In the genomic region with DNA sequence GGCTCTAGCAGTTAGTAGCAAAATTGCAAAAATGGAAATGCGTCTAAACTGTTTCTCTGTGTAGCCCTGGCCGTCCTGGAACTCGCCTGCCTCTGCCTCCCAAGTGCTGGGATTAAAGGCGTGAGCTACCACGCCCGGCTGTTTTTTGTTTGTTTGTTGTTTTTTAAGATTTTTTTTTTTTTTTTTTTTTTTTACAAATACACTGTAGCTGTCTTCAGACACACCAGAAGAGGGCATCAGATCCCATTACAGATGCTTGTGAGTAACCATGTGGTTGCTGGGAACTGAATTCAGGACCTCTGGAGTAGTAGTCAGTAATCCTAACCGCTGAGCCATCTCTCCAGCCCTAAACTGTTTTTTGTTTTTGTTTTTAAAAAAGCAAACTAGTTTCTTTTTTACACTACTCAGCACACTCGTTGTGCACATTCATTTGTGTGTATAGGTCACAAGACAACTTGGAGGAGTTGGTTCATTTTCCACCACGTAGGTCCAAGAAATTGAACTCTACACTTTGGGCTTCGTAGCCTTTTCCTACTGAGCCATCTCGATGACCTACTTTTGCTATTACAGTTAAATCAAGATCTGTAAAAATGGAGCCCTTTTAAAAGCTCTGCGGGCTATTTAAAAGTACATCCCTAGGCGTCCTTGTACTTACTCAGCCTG, we compare ENCODE assay signal across 11 mouse cellular contexts. TPM values are rescaled to one million over a fixed set of nuclear protein-coding genes. Genes with fewer than 3 reads are reported as not detected.
DNase-seq lines count a peak whose midpoint lies in the region; ATAC-seq and TF ChIP-seq lines count a peak whose summit lies in the region.
"Had no signal": no experiment of that assay in that cellular context is flagged by ENCODE, and none has a peak within 500 bp of the region (broad histone marks: within the 10 kb centered on the region; RNA-seq: fewer than 3 reads in every experiment).

No protein-coding gene starts in this region.

- peak overlapping the region; percentile 85 for H3K9ac ChIP-seq in heart, embryonic 13.5 days
- H3K9ac ChIP-seq in ES-Bruce4 (ENCODE audit: low read depth, poor library complexity, severe bottlenecking), result peak overlapping the region; percentile 91
- 0 out of 2 replicates have a peak overlapping the region, but pooled peaks have one; percentile 92 for H3K9ac ChIP-seq in forebrain, postnatal 0 days
- peak overlapping the region; percentile 81 for H3K9ac ChIP-seq in liver, embryonic 16.5 days (ENCODE audit: low read depth, low read length)

- intact Hi-C loops in heart, postnatal 25 days (cut with DNase I), result loop anchor here (5.0 to 10.0 kb wide), 2 partner anchors 229 to 378 kb away; a partner anchor contains a TSS

- peak overlapping the region; percentile 66 for H3K4me3 ChIP-seq in heart, embryonic 13.5 days
- H3K4me3 ChIP-seq in ES-Bruce4 (ENCODE audit: low read depth, low read length), result no peak overlapping the region
- H3K4me3 ChIP-seq in forebrain, postnatal 0 days (ENCODE audit: low read depth, low read length), result peak overlapping the region; percentile 97
- H3K4me3 ChIP-seq in liver, embryonic 16.5 days (ENCODE audit: low read depth, low read length), result peak overlapping the region; percentile 78
- H3K4me3 ChIP-seq in cerebellum, adult 2 months (replicated peaks; ENCODE audit: insufficient read depth, low read depth, low read length), result no peak overlapping the region

- peak overlapping the region; percentile 83 for H3K4me2 ChIP-seq in heart, embryonic 13.5 days
- H3K4me2 ChIP-seq in forebrain, postnatal 0 days (ENCODE audit: low read depth), result peak overlapping the region; percentile 72
- H3K4me2 ChIP-seq in liver, embryonic 16.5 days (ENCODE audit: low read depth, low read length), result peak overlapping the region; percentile 92

- H3K9me3 ChIP-seq in heart, embryonic 13.5 days, result no peaks in the 10 kb centered on the region
- H3K9me3 ChIP-seq in ES-Bruce4 (replicated peaks; ENCODE audit: control insufficient read depth, insufficient read depth, low read length, poor library complexity, severe bottlenecking), result no peaks in the 10 kb centered on the region
- no peaks in the 10 kb centered on the region for H3K9me3 ChIP-seq in forebrain, postnatal 0 days (ENCODE audit: low read length)
- no peaks in the 10 kb centered on the region for H3K9me3 ChIP-seq in liver, embryonic 16.5 days (replicated peaks; ENCODE audit: control insufficient read depth, low read length)

- H3K36me3 ChIP-seq in heart, embryonic 13.5 days, result 0 out of 2 replicates have a peak, but pooled peaks cover 1% of the 10 kb centered on the region
- no peaks in the 10 kb centered on the region; the same call in 1 of the 2 replicates for H3K36me3 ChIP-seq in ES-Bruce4 (ENCODE audit: control insufficient read depth, insufficient read depth, low read length, poor library complexity, severe bottlenecking)
- H3K36me3 ChIP-seq in forebrain, postnatal 0 days (ENCODE audit: insufficient read depth), result peaks cover under 1% of the 10 kb centered on the region; the same call in 1 of the 2 replicates
- no peaks in the 10 kb centered on the region for H3K36me3 ChIP-seq in liver, embryonic 16.5 days (ENCODE audit: control insufficient read depth, insufficient read depth)

- DNase-seq in heart, postnatal 25 days (ENCODE audit: low spot score), result no peak
- no peak for DNase-seq in forebrain, postnatal 0 days
- DNase-seq in cerebellum, adult 2 months, result no peak
- DNase-seq in cerebellum, adult 8-10 months, result no peak
- DNase-seq: gastrocnemius, postnatal 25 days; thymus, adult 18-20 months had no signal

- H3K27ac ChIP-seq in heart, embryonic 13.5 days (replicated peaks), result peak overlapping the region; percentile 89
- H3K27ac ChIP-seq in ES-Bruce4 (ENCODE audit: insufficient read depth, low read length), result peak overlapping the region; percentile 97
- peak overlapping the region; percentile 93; the same call in 1 of the 2 replicates for H3K27ac ChIP-seq in forebrain, postnatal 0 days (ENCODE audit: low read depth, low read length)
- H3K27ac ChIP-seq in liver, embryonic 16.5 days (ENCODE audit: low read length), result peak overlapping the region; percentile 91
- no peak overlapping the region for H3K27ac ChIP-seq in cerebellum, adult 2 months (ENCODE audit: insufficient read depth, low read length)

- no peak for TF ChIP-seq EP300 in ES-Bruce4 (IDR thresholded peaks at IDR 0.05; ENCODE audit: insufficient read depth, low read depth, low read length)

- WGBS in heart, embryonic 13.5 days, result 73% methylated on average over 13 of the region's 13 CpGs
- 79% methylated on average over 13 of the region's 13 CpGs for WGBS in forebrain, postnatal 0 days
- 64% methylated on average over 13 of the region's 13 CpGs for WGBS in liver, embryonic 16.5 days (ENCODE audit: insufficient replicate concordance)
- WGBS in cerebellum, adult 2 months, result 73% methylated on average over 13 of the region's 13 CpGs

- no peak for TF ChIP-seq POLR2A in ES-Bruce4 (IDR thresholded peaks at IDR 0.05; ENCODE audit: insufficient read depth, low read length)
- TF ChIP-seq POLR2A in cerebellum, adult 2 months (IDR thresholded peaks at IDR 0.05; ENCODE audit: borderline replicate concordance, insufficient read depth, low read length), result no peak

- no peaks in the 10 kb centered on the region for H3K27me3 ChIP-seq in heart, embryonic 13.5 days (replicated peaks)
- no peaks in the 10 kb centered on the region for H3K27me3 ChIP-seq in ES-Bruce4 (ENCODE audit: control insufficient read depth, insufficient read depth, low read length, poor library complexity, severe bottlenecking)
- no peaks in the 10 kb centered on the region for H3K27me3 ChIP-seq in forebrain, postnatal 0 days (ENCODE audit: insufficient read depth, low read length)
- no peaks in the 10 kb centered on the region for H3K27me3 ChIP-seq in liver, embryonic 16.5 days (ENCODE audit: control insufficient read depth, insufficient read depth, low read depth, low read length)
- H3K27me3 ChIP-seq in cerebellum, adult 2 months (ENCODE audit: control insufficient read depth, insufficient read depth, low read length), result no peaks in the 10 kb centered on the region
- H3K27me3 ChIP-seq: Patski had no signal

- TF ChIP-seq CTCF in ES-Bruce4 (IDR thresholded peaks at IDR 0.05; ENCODE audit: low read depth, low read length), result no peak
- 0 out of 2 replicates have a peak, but pooled peaks have one; percentile 4 for TF ChIP-seq CTCF in forebrain, postnatal 0 days (IDR thresholded peaks at IDR 0.05; ENCODE audit: low read depth)
- no peak for TF ChIP-seq CTCF in cerebellum, adult 2 months (IDR thresholded peaks at IDR 0.05; ENCODE audit: borderline replicate concordance, insufficient read depth, low read depth, low read length)

- H3K4me1 ChIP-seq in heart, embryonic 13.5 days, result peaks cover 42% of the 10 kb centered on the region
- H3K4me1 ChIP-seq in ES-Bruce4 (ENCODE audit: control insufficient read depth, insufficient read depth, low read length), result no peaks in the 10 kb centered on the region
- H3K4me1 ChIP-seq in forebrain, postnatal 0 days (ENCODE audit: insufficient read depth), result peaks cover 18% of the 10 kb centered on the region
- peaks cover 29% of the 10 kb centered on the region for H3K4me1 ChIP-seq in liver, embryonic 16.5 days (ENCODE audit: control insufficient read depth, low read depth, low read length)
- no peaks in the 10 kb centered on the region; the same call in 1 of the 2 replicates for H3K4me1 ChIP-seq in cerebellum, adult 2 months (ENCODE audit: control insufficient read depth, insufficient read depth, low read length)

- ATAC-seq in heart, embryonic 13.5 days (ENCODE audit: extremely low read depth, insufficient number of reproducible peaks, low FRiP score, low TSS enrichment), result no peak
- ATAC-seq in forebrain, postnatal 0 days, result no peak
- ATAC-seq in liver, embryonic 16.5 days (ENCODE audit: low read depth), result no peak
- no peak for ATAC-seq in monocyte, adult 5-6 weeks (replicated peaks; ENCODE audit: insufficient number of reproducible peaks, low FRiP score, low TSS enrichment, poor library complexity, severe bottlenecking)

RNA-seq across cellular contexts. Expression of a gene that starts 1.0 kb away (rescaled TPM):
- 6.5 and 7.8 TPM in 2 replicates for polyA plus RNA-seq in heart, embryonic 13.5 days (2015; fragmentation: Nextera tagmentation; extraction: Ambion mirVana)
- 1 to 10 TPM; 3.8 to 4.1 TPM for total RNA-seq in heart, postnatal 25 days (2021)
- 9.6 and 12.9 TPM in 2 replicates for polyA plus RNA-seq in ES-Bruce4 (2011; ENCODE audit: insufficient read depth, insufficient read length, low read depth, missing spikeins)
- 33.2 and 35.5 TPM in 2 replicates for total RNA-seq in forebrain, postnatal 0 days (2014; rRNA removed)
- polyA plus RNA-seq in forebrain, postnatal 0 days (2015; fragmentation: Nextera tagmentation; extraction: Ambion mirVana), result 40.4 and 45.1 TPM in 2 replicates
- polyA plus RNA-seq in liver, embryonic 16.5 days (2015; fragmentation: Nextera tagmentation; extraction: Ambion mirVana), result 0.84 and 0.96 TPM in 2 replicates
- 12.7 and 14.5 TPM in 2 replicates for polyA plus RNA-seq in cerebellum, adult 2 months (2012; rRNA removed)
- total RNA-seq in monocyte, adult 5-6 weeks (2017), result 2.7 to 7.1 TPM (median 3.7 TPM) in 3 replicates

RNA-seq across cellular contexts. Expression of a gene that starts 2.4 kb away (rescaled TPM):
- polyA plus RNA-seq in heart, embryonic 13.5 days (2015; fragmentation: Nextera tagmentation; extraction: Ambion mirVana), result 246 and 268 TPM in 2 replicates
- 100 to 1,000 TPM; 256 to 295 TPM for total RNA-seq in heart, postnatal 25 days (2021)
- 194 and 197 TPM in 2 replicates for polyA plus RNA-seq in ES-Bruce4 (2011; ENCODE audit: insufficient read depth, insufficient read length, low read depth, missing spikeins)
- 148 and 162 TPM in 2 replicates for total RNA-seq in forebrain, postnatal 0 days (2014; rRNA removed)
- 244 and 249 TPM in 2 replicates for polyA plus RNA-seq in forebrain, postnatal 0 days (2015; fragmentation: Nextera tagmentation; extraction: Ambion mirVana)
- 153 and 156 TPM in 2 replicates for polyA plus RNA-seq in liver, embryonic 16.5 days (2015; fragmentation: Nextera tagmentation; extraction: Ambion mirVana)
- polyA plus RNA-seq in cerebellum, adult 2 months (2012; rRNA removed), result 162 and 170 TPM in 2 replicates
- 158 to 210 TPM (median 163 TPM) in 3 replicates for total RNA-seq in monocyte, adult 5-6 weeks (2017)

RNA-seq across cellular contexts. Expression of a gene that starts 35.5 kb away (rescaled TPM):
- polyA plus RNA-seq in heart, embryonic 13.5 days (2015; fragmentation: Nextera tagmentation; extraction: Ambion mirVana), result 63.8 and 71.9 TPM in 2 replicates
- total RNA-seq in heart, postnatal 25 days (2021), result 10 to 100 TPM in 1 of 2 experiments, 1 to 10 TPM in 1; 8.8 to 10.5 TPM
- 69.8 and 77.1 TPM in 2 replicates for polyA plus RNA-seq in ES-Bruce4 (2011; ENCODE audit: insufficient read depth, insufficient read length, low read depth, missing spikeins)
- total RNA-seq in forebrain, postnatal 0 days (2014; rRNA removed), result 95.5 and 107 TPM in 2 replicates
- 121 and 133 TPM in 2 replicates for polyA plus RNA-seq in forebrain, postnatal 0 days (2015; fragmentation: Nextera tagmentation; extraction: Ambion mirVana)
- polyA plus RNA-seq in liver, embryonic 16.5 days (2015; fragmentation: Nextera tagmentation; extraction: Ambion mirVana), result 40.6 and 41.7 TPM in 2 replicates
- polyA plus RNA-seq in cerebellum, adult 2 months (2012; rRNA removed), result 41.0 and 41.8 TPM in 2 replicates
- total RNA-seq in monocyte, adult 5-6 weeks (2017), result 45.8 to 58.1 TPM (median 49.2 TPM) in 3 replicates

Comparison
In these comparisons a context has a peak if more than half of its experiments do, and no peak if none do; other contexts are left out.
1. H3K4me3 ChIP-seq: peak in heart, embryonic 13.5 days (single experiment), forebrain, postnatal 0 days (single experiment) and liver, embryonic 16.5 days (single experiment); none in ES-Bruce4 (single experiment) and cerebellum, adult 2 months (single experiment).
2. Peak in every context shown above with its lines, with median percentiles within 50 percentile points of each other: H3K4me2 ChIP-seq and H3K9ac ChIP-seq.